Mouse (Mus musculus) leukemia stem cell, adult 10-12 weeks (primary cell): Measurements from ENCODE around the gene Ddx28. TPM values are rescaled to one million over a fixed set of nuclear protein-coding genes. Genes with fewer than 3 reads are reported as not detected.

Experiments used
- polyA plus RNA-seq: library from polyadenylated mRNA; stranded (reverse); fragments of >175 nt; gene quantifications from 2 replicates; pipeline ENCODE4 v1.2.3, GENCODE M21; 2012; ENCODE audit warnings: low replicate concordance

Ddx28 gene
- polyA plus RNA-seq, result 20.3 and 22.1 TPM in 2 replicates

GRCm38 (mm10) chr8:106011643-106011986 lies at the start of gene Ddx28:
Gene Ddx28, minus strand, starts transcription at chr8:106011882.

GRCm38 (mm10) chr8:106058731-106059612 lies 47.3 kb upstream of the Ddx28 start, which contains the start of gene Nfatc3:
Gene Nfatc3, plus strand, starts transcription at chr8:106058840.

GRCm38 (mm10) chr8:106005875-106006274 lies 5.8 kb downstream of the Ddx28 start, which contains the start of gene Dpep2nb:
Gene Dpep2nb, minus strand, starts transcription at chr8:106005975.

GRCm38 (mm10) chr8:105990856-105991387 lies 20.8 kb downstream of the Ddx28 start, which contains the start of gene Dus2:
Gene Dus2, plus strand, starts transcription at chr8:105991337.

GRCm38 (mm10) chr8:105979325-105979724 lies 32.4 kb downstream of the Ddx28 start, which contains the start of gene Dpep3:
Gene Dpep3, minus strand, starts transcription at chr8:105979429.

GRCm38 (mm10) chr8:105965905-105966341 lies 45.8 kb downstream of the Ddx28 start, which contains the start of gene Slc12a4:
Gene Slc12a4, minus strand, starts transcription at chr8:105966097.

Other genes starting within 250 kb of the Ddx28 start
- gene Ranbp10, start 184.5 kb downstream of the Ddx28 start, polyA plus RNA-seq, result 43.5 and 111 TPM in 2 replicates
- gene Tsnaxip1, start 184.2 kb downstream of the Ddx28 start, polyA plus RNA-seq, result not detected in 2 replicates
- 14.1 and 23.1 TPM in 2 replicates for gene Cenpt, start 158.6 kb downstream of the Ddx28 start, polyA plus RNA-seq
- 18.1 and 52.4 TPM in 2 replicates for gene Thap11, start 156.8 kb downstream of the Ddx28 start, polyA plus RNA-seq
- gene Nutf2, start 151.3 kb downstream of the Ddx28 start, polyA plus RNA-seq, result 81.1 and 133 TPM in 2 replicates
- 14.8 and 34.3 TPM in 2 replicates for gene Edc4, start 131.0 kb downstream of the Ddx28 start, polyA plus RNA-seq
- gene Nrn1l, start 118.3 kb downstream of the Ddx28 start, polyA plus RNA-seq, result 3.1 and 7.0 TPM in 2 replicates
- 4.1 and 19.3 TPM in 2 replicates for gene Pskh1, start 111.4 kb downstream of the Ddx28 start, polyA plus RNA-seq
- 0.21 and 1.7 TPM in 2 replicates for gene Ctrl, start 78.0 kb downstream of the Ddx28 start, polyA plus RNA-seq
- gene Psmb10, start 73.4 kb downstream of the Ddx28 start, polyA plus RNA-seq, result 109 and 171 TPM in 2 replicates
- 1.2 and 4.9 TPM in 2 replicates for gene Lcat, start 68.5 kb downstream of the Ddx28 start, polyA plus RNA-seq
- gene Slc12a4, start 45.8 kb downstream of the Ddx28 start, polyA plus RNA-seq, result 28.3 and 35.5 TPM in 2 replicates
- gene Dpep3, start 32.5 kb downstream of the Ddx28 start, polyA plus RNA-seq, result not detected in 2 replicates
- 2.9 and 6.0 TPM in 2 replicates for gene Dus2, start 20.5 kb downstream of the Ddx28 start, polyA plus RNA-seq
- not detected in 2 replicates for gene Dpep2nb, start 5.9 kb downstream of the Ddx28 start, polyA plus RNA-seq
- 11.8 and 20.8 TPM in 2 replicates for gene Nfatc3, start 47.0 kb upstream of the Ddx28 start, polyA plus RNA-seq
- gene Esrp2, start 125.1 kb upstream of the Ddx28 start, polyA plus RNA-seq, result 0.09 TPM in 1 of 2 replicates, not detected in the other
- gene Pla2g15, start 138.5 kb upstream of the Ddx28 start, polyA plus RNA-seq, result 9.8 and 15.4 TPM in 2 replicates
- 0.93 and 1.3 TPM in 2 replicates for gene Slc7a6, start 157.0 kb upstream of the Ddx28 start, polyA plus RNA-seq
- 13.4 and 14.1 TPM in 2 replicates for gene Slc7a6os, start 199.1 kb upstream of the Ddx28 start, polyA plus RNA-seq
- 3.3 and 44.3 TPM in 2 replicates for gene Prmt7, start 199.1 kb upstream of the Ddx28 start, polyA plus RNA-seq